Mouse (Mus musculus): Measurements from ENCODE around the gene Tapt1. TPM values are rescaled to one million over a fixed set of nuclear protein-coding genes. Genes with fewer than 3 reads are reported as not detected.
A peak's percentile ranks its signal among the peaks of the same experiment; 100 is the strongest.

The Tapt1 gene
- polyA plus RNA-seq, 1 experiment: 22.5 TPM

DNA sequence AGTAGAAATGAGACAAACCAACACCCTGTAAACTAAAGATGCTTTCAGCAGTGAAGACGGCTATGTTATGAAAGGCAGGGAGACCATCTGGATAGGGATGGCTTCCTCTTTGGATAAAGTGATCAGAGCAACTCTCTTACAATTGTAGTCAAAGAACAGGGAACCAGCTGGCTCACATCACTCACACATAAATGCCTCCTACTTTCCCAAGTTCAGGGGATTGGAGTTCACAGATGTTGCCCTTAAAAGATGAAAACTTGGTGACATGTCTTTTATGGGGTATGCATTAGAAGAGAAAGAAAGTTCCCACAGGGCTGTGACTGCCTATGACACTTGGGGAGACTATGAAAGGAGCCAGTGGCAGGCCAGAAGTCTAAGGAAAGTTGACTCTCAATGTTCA, 73.4 kb downstream of the Tapt1 start:
- Histone ChIP-seq H3K9me3 (replicated peaks; ENCODE audit: control insufficient read depth, insufficient read depth, low read length, poor library complexity, severe bottlenecking) (peaks cover 25% of the 10 kb centered on the region), H3K27ac (ENCODE audit: insufficient read depth, low read length) (no peak overlapping the region), H3K4me3 (ENCODE audit: low read depth, low read length) (no peak overlapping the region), H3K36me3 (ENCODE audit: control insufficient read depth, insufficient read depth, low read length, poor library complexity, severe bottlenecking) (no peaks in the 10 kb centered on the region), H3K4me1 (ENCODE audit: control insufficient read depth, insufficient read depth, low read length) (no peaks in the 10 kb centered on the region), H3K9ac (ENCODE audit: low read depth, poor library complexity, severe bottlenecking) (no peak overlapping the region), H3K27me3 (ENCODE audit: control insufficient read depth, insufficient read depth, low read length, poor library complexity, severe bottlenecking) (no peaks in the 10 kb centered on the region)
- no peak for TF ChIP-seq EP300 (IDR thresholded peaks at IDR 0.05; ENCODE audit: insufficient read depth, low read depth, low read length)
- TF ChIP-seq POLR2A (IDR thresholded peaks at IDR 0.05; ENCODE audit: insufficient read depth, low read length): no peak
- no peak for TF ChIP-seq CTCF (IDR thresholded peaks at IDR 0.05; ENCODE audit: low read depth, low read length)

DNA sequence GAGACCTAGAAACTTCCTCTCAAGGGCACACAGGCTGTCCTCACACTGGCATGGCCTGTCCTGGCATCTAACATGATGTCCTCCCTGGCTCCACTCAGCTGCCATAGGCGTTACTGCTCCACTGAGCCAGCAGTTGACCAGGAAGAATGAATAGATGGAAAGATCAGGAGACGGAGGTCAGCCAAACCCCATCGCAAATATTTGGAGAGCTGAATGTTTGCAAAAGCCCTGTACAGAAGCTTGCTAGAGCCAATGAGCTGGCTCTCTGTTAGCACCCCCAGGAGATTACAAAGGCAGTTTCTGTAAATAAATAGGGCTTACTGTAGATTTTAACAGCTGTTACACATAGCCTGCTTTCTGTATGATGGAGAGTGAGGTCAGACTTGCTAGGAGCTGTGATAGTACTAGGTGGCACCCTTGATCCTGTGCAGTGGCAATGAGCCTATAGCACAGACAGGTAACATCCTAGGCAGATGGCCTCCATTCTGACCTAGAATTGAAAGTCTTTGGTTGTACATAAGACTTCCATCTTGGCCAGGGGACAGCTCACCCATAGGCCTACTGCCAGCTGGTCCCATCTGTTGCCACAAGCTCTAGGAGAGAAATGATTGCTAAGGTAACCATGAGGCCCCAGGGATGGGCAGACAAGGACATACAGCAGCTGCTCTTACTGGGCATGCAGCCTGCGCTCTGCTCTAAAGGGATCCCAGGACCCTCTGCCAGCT, 74.9 kb downstream of the Tapt1 start:
- Histone ChIP-seq H3K36me3 (ENCODE audit: control insufficient read depth, insufficient read depth, low read length, poor library complexity, severe bottlenecking) (no peaks in the 10 kb centered on the region), H3K4me1 (ENCODE audit: control insufficient read depth, insufficient read depth, low read length) (no peaks in the 10 kb centered on the region), H3K27me3 (ENCODE audit: control insufficient read depth, insufficient read depth, low read length, poor library complexity, severe bottlenecking) (no peaks in the 10 kb centered on the region), H3K27ac (ENCODE audit: insufficient read depth, low read length) (no peak overlapping the region), H3K4me3 (ENCODE audit: low read depth, low read length) (no peak overlapping the region), H3K9ac (ENCODE audit: low read depth, poor library complexity, severe bottlenecking) (no peak overlapping the region), H3K9me3 (replicated peaks; ENCODE audit: control insufficient read depth, insufficient read depth, low read length, poor library complexity, severe bottlenecking) (peaks cover 25% of the 10 kb centered on the region)
- TF ChIP-seq POLR2A (IDR thresholded peaks at IDR 0.05; ENCODE audit: insufficient read depth, low read length) (no peak), CTCF (IDR thresholded peaks at IDR 0.05; ENCODE audit: low read depth, low read length) (no peak), EP300 (IDR thresholded peaks at IDR 0.05; ENCODE audit: insufficient read depth, low read depth, low read length) (no peak)

DNA sequence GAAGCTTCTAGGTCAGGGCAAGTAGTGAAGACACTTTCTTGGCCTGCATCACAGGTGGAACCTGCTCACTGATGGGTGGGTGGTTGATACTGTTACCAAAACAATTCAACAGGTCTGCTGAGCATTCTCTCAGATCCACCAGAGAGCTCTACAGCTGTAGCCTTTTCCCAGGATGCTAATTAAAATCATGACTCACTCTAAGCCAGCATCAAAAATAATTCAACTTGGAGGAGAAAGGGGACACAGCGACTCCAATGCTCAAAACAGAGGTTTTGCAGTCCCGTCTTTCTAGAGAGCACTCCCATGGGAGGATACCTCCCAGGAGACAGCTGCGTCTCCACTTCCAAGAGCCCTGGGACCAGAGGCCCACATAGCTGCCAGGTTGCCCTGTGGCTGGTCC, 78.7 kb downstream of the Tapt1 start:
- Histone ChIP-seq H3K27me3 (ENCODE audit: control insufficient read depth, insufficient read depth, low read length, poor library complexity, severe bottlenecking) (no peaks in the 10 kb centered on the region), H3K9ac (ENCODE audit: low read depth, poor library complexity, severe bottlenecking) (no peak overlapping the region), H3K27ac (ENCODE audit: insufficient read depth, low read length) (no peak overlapping the region), H3K4me1 (ENCODE audit: control insufficient read depth, insufficient read depth, low read length) (peaks cover 2% of the 10 kb centered on the region), H3K36me3 (ENCODE audit: control insufficient read depth, insufficient read depth, low read length, poor library complexity, severe bottlenecking) (no peaks in the 10 kb centered on the region), H3K9me3 (replicated peaks; ENCODE audit: control insufficient read depth, insufficient read depth, low read length, poor library complexity, severe bottlenecking) (peaks cover 19% of the 10 kb centered on the region), H3K4me3 (ENCODE audit: low read depth, low read length) (no peak overlapping the region)
- TF ChIP-seq EP300 (IDR thresholded peaks at IDR 0.05; ENCODE audit: insufficient read depth, low read depth, low read length): no peak
- TF ChIP-seq CTCF (IDR thresholded peaks at IDR 0.05; ENCODE audit: low read depth, low read length): no peak
- no peak for TF ChIP-seq POLR2A (IDR thresholded peaks at IDR 0.05; ENCODE audit: insufficient read depth, low read length)

DNA sequence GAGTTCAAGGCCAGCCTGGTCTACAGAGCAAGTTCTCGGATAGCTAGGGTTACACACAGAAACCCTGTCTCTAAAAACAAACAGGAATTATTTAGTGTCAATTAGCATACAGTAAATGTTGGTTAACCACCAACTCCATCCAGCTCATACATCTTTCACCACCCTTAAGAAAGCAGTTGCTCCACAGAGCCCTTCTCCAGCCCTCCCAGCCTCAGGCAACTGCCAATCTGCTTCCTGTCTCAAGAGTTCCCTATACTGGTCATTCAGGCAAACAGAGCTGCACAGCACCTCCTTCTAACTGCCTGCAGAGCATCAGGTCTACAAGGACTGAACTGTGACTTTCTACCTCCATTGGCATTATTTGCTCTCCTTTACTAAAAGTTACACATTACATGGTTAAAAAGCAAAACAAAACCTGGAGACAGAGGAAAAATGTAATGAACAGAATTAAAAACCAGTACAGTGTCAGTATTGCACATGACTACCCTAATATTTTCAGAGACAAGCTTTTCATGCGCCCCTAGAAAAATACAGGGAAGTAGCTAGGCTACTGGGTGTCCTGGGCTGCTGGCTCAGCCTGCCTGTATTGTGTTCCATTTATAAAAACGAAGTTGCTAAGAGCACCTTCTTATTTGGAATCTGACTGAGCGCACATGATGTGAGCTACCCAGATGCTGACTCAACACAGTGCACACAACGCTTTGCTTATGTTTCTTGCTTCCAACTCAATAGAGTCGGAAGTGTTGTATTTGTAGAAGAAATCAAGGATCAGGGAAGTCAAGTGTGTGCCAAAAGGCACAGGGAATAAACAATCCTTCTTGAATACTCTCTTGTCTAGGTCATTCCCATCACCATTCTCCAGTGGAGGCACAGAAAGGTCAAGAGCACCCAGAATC, 79.7 kb downstream of the Tapt1 start:
- no peaks in the 10 kb centered on the region for H3K27me3 ChIP-seq (ENCODE audit: control insufficient read depth, insufficient read depth, low read length, poor library complexity, severe bottlenecking)

DNA sequence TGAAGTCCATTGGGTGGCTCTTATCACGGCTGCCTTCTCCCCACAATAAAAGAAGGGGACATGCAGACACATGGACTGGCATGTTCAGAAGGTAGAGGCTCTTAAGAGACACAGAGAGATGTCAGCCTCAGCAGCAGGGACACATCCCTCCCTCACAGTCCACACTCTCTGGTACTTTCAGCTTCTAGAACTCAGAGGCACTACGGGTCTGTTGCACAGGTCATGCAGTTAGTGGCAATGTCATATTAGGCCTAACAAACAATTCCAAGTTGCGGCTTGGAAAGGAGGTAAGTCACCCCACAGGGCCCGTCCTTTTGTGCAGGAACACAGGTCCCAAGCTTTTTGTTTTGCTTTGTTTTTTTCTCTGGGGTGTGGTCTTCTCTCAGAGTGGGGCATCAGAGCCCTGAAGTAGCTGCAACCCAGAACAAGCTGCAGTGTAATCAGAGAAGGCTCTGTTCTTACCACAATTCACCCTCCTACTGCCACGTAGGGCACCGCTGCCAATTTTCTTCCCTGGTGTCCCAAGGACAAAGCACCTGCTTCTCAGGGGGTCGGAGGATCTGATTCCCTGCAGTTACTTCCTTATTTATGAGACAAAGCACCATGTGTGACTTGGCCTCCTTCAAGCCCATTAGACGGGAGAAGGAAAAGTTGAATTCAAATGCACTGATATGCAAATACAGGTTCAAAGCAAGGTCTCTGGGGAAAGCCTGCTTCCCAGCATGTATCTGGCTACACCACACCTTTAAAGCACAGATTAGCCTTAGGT, 82.8 kb downstream of the Tapt1 start:
- Histone ChIP-seq H3K9me3 (replicated peaks; ENCODE audit: control insufficient read depth, insufficient read depth, low read length, poor library complexity, severe bottlenecking) (no peaks in the 10 kb centered on the region), H3K4me3 (ENCODE audit: low read depth, low read length) (no peak overlapping the region), H3K9ac (ENCODE audit: low read depth, poor library complexity, severe bottlenecking) (no peak overlapping the region), H3K27me3 (ENCODE audit: control insufficient read depth, insufficient read depth, low read length, poor library complexity, severe bottlenecking) (no peaks in the 10 kb centered on the region), H3K27ac (ENCODE audit: insufficient read depth, low read length) (no peak overlapping the region), H3K36me3 (ENCODE audit: control insufficient read depth, insufficient read depth, low read length, poor library complexity, severe bottlenecking) (no peaks in the 10 kb centered on the region), H3K4me1 (ENCODE audit: control insufficient read depth, insufficient read depth, low read length) (peaks cover 2% of the 10 kb centered on the region)
- no peak for TF ChIP-seq POLR2A (IDR thresholded peaks at IDR 0.05; ENCODE audit: insufficient read depth, low read length)
- TF ChIP-seq EP300 (IDR thresholded peaks at IDR 0.05; ENCODE audit: insufficient read depth, low read depth, low read length): 0 out of 2 replicates have a peak, but pooled peaks have one; percentile 9

More for the DNA sequence above, 79.7 kb downstream of the Tapt1 start:
- Histone ChIP-seq H3K9me3 (replicated peaks; ENCODE audit: control insufficient read depth, insufficient read depth, low read length, poor library complexity, severe bottlenecking) (peaks cover 14% of the 10 kb centered on the region), H3K9ac (ENCODE audit: low read depth, poor library complexity, severe bottlenecking) (no peak overlapping the region), H3K4me1 (ENCODE audit: control insufficient read depth, insufficient read depth, low read length) (peaks cover 2% of the 10 kb centered on the region), H3K36me3 (ENCODE audit: control insufficient read depth, insufficient read depth, low read length, poor library complexity, severe bottlenecking) (no peaks in the 10 kb centered on the region), H3K4me3 (ENCODE audit: low read depth, low read length) (no peak overlapping the region), H3K27ac (ENCODE audit: insufficient read depth, low read length) (no peak overlapping the region)
- TF ChIP-seq EP300 (IDR thresholded peaks at IDR 0.05; ENCODE audit: insufficient read depth, low read depth, low read length) (no peak), POLR2A (IDR thresholded peaks at IDR 0.05; ENCODE audit: insufficient read depth, low read length) (no peak), CTCF (IDR thresholded peaks at IDR 0.05; ENCODE audit: low read depth, low read length) (no peak)
